Mouse (Mus musculus) hindbrain, embryonic 11.5 days (tissue): ENCODE results near the gene Adamtsl1. TPM values are rescaled to one million over a fixed set of nuclear protein-coding genes. Genes with fewer than 3 reads are reported as not detected.

Source experiments
- ATAC-seq: fragments of 200-750 bp; cut with Nextera tagmentation; 2 replicates; pipeline ENCODE4 v1.8.0; 2017; ENCODE audit warnings: mild to moderate bottlenecking, moderate TSS enrichment, moderate library complexity; ENCODE audit not compliant: low FRiP score
- DNase-seq: peaks from one replicate; pipeline ENCODE4 v3.0.0-alpha.2; 2015; ENCODE audit warnings: low spot score
- H3K27ac ChIP-seq: fragments of 300-500 bp; sonication (generic); 2 replicates; pipeline ENCODE4 v1.5.1; 2014; ENCODE audit warnings: mild to moderate bottlenecking, low read depth, low read length
- H3K27me3 ChIP-seq: fragments of 300-500 bp; sonication (generic); 2 replicates; pipeline ENCODE4 v1.6.1; 2014; ENCODE audit warnings: mild to moderate bottlenecking, low read length, moderate library complexity, mixed read lengths; ENCODE audit not compliant: control insufficient read depth, insufficient read depth
- H3K36me3 ChIP-seq: fragments of 300-500 bp; sonication (generic); 2 replicates; pipeline ENCODE4 v1.6.1; 2014; ENCODE audit warnings: mild to moderate bottlenecking, low read length, moderate library complexity, mixed read lengths; ENCODE audit not compliant: control insufficient read depth, insufficient read depth
- H3K4me1 ChIP-seq: fragments of 300-500 bp; sonication (generic); replicated peaks from 2 replicates; pipeline ENCODE4 v1.6.1; 2014; ENCODE audit warnings: low read length, mixed read lengths; ENCODE audit not compliant: control insufficient read depth, insufficient read depth
- H3K4me2 ChIP-seq: fragments of 300-500 bp; sonication (generic); replicated peaks from 2 replicates; pipeline ENCODE4 v1.6.1; 2014; ENCODE audit warnings: mild to moderate bottlenecking, low read depth, low read length
- H3K4me3 ChIP-seq: fragments of 300-500 bp; sonication (generic); 2 replicates; pipeline ENCODE4 v1.5.1; 2014; ENCODE audit warnings: low read depth, low read length
- H3K9ac ChIP-seq: fragments of 300-500 bp; sonication (generic); 2 replicates; pipeline ENCODE4 v1.6.1; 2014; ENCODE audit warnings: low read depth, low read length
- H3K9me3 ChIP-seq: fragments of 300-500 bp; sonication (generic); 2 replicates; pipeline ENCODE4 v1.6.1; 2016; ENCODE audit warnings: low read length; ENCODE audit not compliant: control insufficient read depth
- WGBS: fragments of 180-500 bp; shearing (Covaris S2); extraction: QIAGEN DNeasy Blood & Tissue Kit; methylation state at CpG from one replicate; pipeline ENCODE4 v1.1.7; 2014; 5-methylcytosine and 5-hydroxymethylcytosine counted together
- polyA plus RNA-seq: library from polyadenylated mRNA; unstranded; fragments of >200 nt; fragmentation: Nextera tagmentation; extraction: Ambion mirVana; gene quantifications from 2 replicates; pipeline ENCODE4 v1.2.1, GENCODE M21; 2014

Gene Adamtsl1
- polyA plus RNA-seq, 1 experiment from 2014 or later, result 11.1 TPM

GRCm38 (mm10) chr4:86274663-86275062, 760.7 kb downstream of the Adamtsl1 start:
- no peak overlapping the region for H3K4me3 ChIP-seq
- H3K9me3 ChIP-seq, result no peaks in the 10 kb centered on the region
- H3K36me3 ChIP-seq, result no peaks in the 10 kb centered on the region
- no peak for DNase-seq
- no peak for ATAC-seq
- no peak overlapping the region for H3K27ac ChIP-seq
- no peaks in the 10 kb centered on the region for H3K27me3 ChIP-seq
- no peak overlapping the region for H3K4me2 ChIP-seq
- 0 out of 2 replicates have a peak, but pooled peaks cover 2% of the 10 kb centered on the region for H3K4me1 ChIP-seq
- H3K9ac ChIP-seq, result no peak overlapping the region
- WGBS, result 84% methylated on average over 2 of the region's 2 CpGs

GRCm38 (mm10) chr4:86276021-86276813, 762.2 kb downstream of the Adamtsl1 start:
- Histone ChIP-seq H3K9ac (no peak overlapping the region), H3K4me2 (no peak overlapping the region)
- no peak for DNase-seq

GRCm38 (mm10) chr4:86278546-86278945, 764.6 kb downstream of the Adamtsl1 start:
- WGBS, result 36% methylated on average over 5 of the region's 5 CpGs
- Histone ChIP-seq H3K4me1 (no peaks in the 10 kb centered on the region), H3K9ac (no peak overlapping the region), H3K36me3 (no peaks in the 10 kb centered on the region), H3K27ac (no peak overlapping the region), H3K27me3 (no peaks in the 10 kb centered on the region), H3K9me3 (no peaks in the 10 kb centered on the region), H3K4me2 (no peak overlapping the region), H3K4me3 (no peak overlapping the region)
- ATAC-seq, result no peak
- DNase-seq, result no peak

More at GRCm38 (mm10) chr4:86276021-86276813, 762.2 kb downstream of the Adamtsl1 start:
- Histone ChIP-seq H3K27me3 (no peaks in the 10 kb centered on the region), H3K27ac (no peak overlapping the region), H3K36me3 (no peaks in the 10 kb centered on the region), H3K9me3 (no peaks in the 10 kb centered on the region), H3K4me3 (no peak overlapping the region), H3K4me1 (no peaks in the 10 kb centered on the region)
- 70% methylated on average over 14 of the region's 14 CpGs for WGBS
- no peak for ATAC-seq

GRCm38 (mm10) chr4:86286572-86286971, 772.6 kb downstream of the Adamtsl1 start:
- 89% methylated on average over 1 of the region's 1 CpGs for WGBS
- no peak overlapping the region for H3K9ac ChIP-seq
- DNase-seq (no peak), ATAC-seq (no peak)
- H3K27me3 ChIP-seq, result no peaks in the 10 kb centered on the region
- H3K4me1 ChIP-seq, result no peaks in the 10 kb centered on the region
- no peaks in the 10 kb centered on the region for H3K9me3 ChIP-seq
- H3K36me3 ChIP-seq, result no peaks in the 10 kb centered on the region
- no peak overlapping the region for H3K4me2 ChIP-seq
- no peak overlapping the region for H3K4me3 ChIP-seq
- H3K27ac ChIP-seq, result no peak overlapping the region

- DNase-seq (no peak), ATAC-seq (no peak)
- H3K27ac ChIP-seq, result no peak overlapping the region
- H3K36me3 ChIP-seq, result no peaks in the 10 kb centered on the region
- 92% methylated on average over 4 of the region's 4 CpGs for WGBS
- no peaks in the 10 kb centered on the region for H3K27me3 ChIP-seq
- no peaks in the 10 kb centered on the region for H3K4me1 ChIP-seq
- H3K9me3 ChIP-seq, result no peaks in the 10 kb centered on the region
- H3K9ac ChIP-seq, result no peak overlapping the region
- no peak overlapping the region for H3K4me3 ChIP-seq
- H3K4me2 ChIP-seq, result no peak overlapping the region
These were observed 774.3 kb downstream of the Adamtsl1 start for GRCm38 (mm10) chr4:86288264-86288663.

GRCm38 (mm10) chr4:86289511-86290273, 775.7 kb downstream of the Adamtsl1 start:
- Histone ChIP-seq H3K36me3 (no peaks in the 10 kb centered on the region), H3K4me1 (no peaks in the 10 kb centered on the region), H3K9me3 (no peaks in the 10 kb centered on the region), H3K4me3 (no peak overlapping the region), H3K27me3 (no peaks in the 10 kb centered on the region), H3K27ac (no peak overlapping the region), H3K4me2 (no peak overlapping the region), H3K9ac (no peak overlapping the region)
- DNase-seq (no peak), ATAC-seq (no peak)
- WGBS, result 67% methylated on average over 12 of the region's 12 CpGs

- H3K27ac ChIP-seq, result no peak overlapping the region
- WGBS, result 58% methylated on average over 2 of the region's 2 CpGs
- peak; percentile 10 for DNase-seq
These were observed 780.9 kb downstream of the Adamtsl1 start for GRCm38 (mm10) chr4:86294828-86295251.

GRCm38 (mm10) chr4:86301469-86301868, 787.5 kb downstream of the Adamtsl1 start:
- WGBS, result 85% methylated on average over 6 of the region's 6 CpGs
- no peak overlapping the region for H3K27ac ChIP-seq
- H3K4me2 ChIP-seq, result no peak overlapping the region
- H3K36me3 ChIP-seq, result no peaks in the 10 kb centered on the region
- H3K27me3 ChIP-seq, result no peaks in the 10 kb centered on the region
- no peak overlapping the region for H3K9ac ChIP-seq
- H3K9me3 ChIP-seq, result no peaks in the 10 kb centered on the region
- no peak for DNase-seq
- no peaks in the 10 kb centered on the region for H3K4me1 ChIP-seq
- ATAC-seq, result no peak
- H3K4me3 ChIP-seq, result no peak overlapping the region

More at GRCm38 (mm10) chr4:86294828-86295251, 780.9 kb downstream of the Adamtsl1 start:
- no peaks in the 10 kb centered on the region for H3K4me1 ChIP-seq
- H3K36me3 ChIP-seq, result no peaks in the 10 kb centered on the region
- no peak overlapping the region for H3K9ac ChIP-seq
- no peak for ATAC-seq
- H3K27me3 ChIP-seq, result no peaks in the 10 kb centered on the region
- no peak overlapping the region for H3K4me2 ChIP-seq
- H3K9me3 ChIP-seq, result no peaks in the 10 kb centered on the region
- H3K4me3 ChIP-seq, result no peak overlapping the region
